8 mouse cellular contexts compared by ENCODE assay signal in genomic region chr11:76242901-76243810, GRCm38 (mm10). TPM values are rescaled to one million over a fixed set of nuclear protein-coding genes. Genes with fewer than 3 reads are reported as not detected.
DNase-seq lines count a peak whose midpoint lies in the region; ATAC-seq lines count a peak whose summit lies in the region.

Mrm3 (plus strand) TSS chr11:76243715.
Glod4 (minus strand) TSS chr11:76243725.

- ATAC-seq in frontal cortex, adult (ENCODE audit: low TSS enrichment) = peak; percentile 97
- peak; percentile 85 for ATAC-seq in hindbrain, embryonic 11.5 days (ENCODE audit: low FRiP score)

- peak within 1 kb of the TSS; percentile 78 for H3K9ac ChIP-seq in hindbrain, embryonic 11.5 days (ENCODE audit: low read depth, low read length)

- WGBS in hindbrain, embryonic 11.5 days = under 1% methylated on average over 61 of the region's 61 CpGs

- peak within 1 kb of the TSS; percentile 85 for H3K4me3 ChIP-seq in hindbrain, embryonic 11.5 days (ENCODE audit: low read depth, low read length)

- no peaks in the 10 kb centered on the region for H3K36me3 ChIP-seq in hindbrain, embryonic 11.5 days (ENCODE audit: control insufficient read depth, insufficient read depth, low read length)

- peak within 1 kb of the TSS; percentile 86 for H3K4me2 ChIP-seq in hindbrain, embryonic 11.5 days (replicated peaks; ENCODE audit: low read depth, low read length)

- peaks cover 3% of the 10 kb centered on the region; the same call in 1 of the 2 replicates for H3K4me1 ChIP-seq in hindbrain, embryonic 11.5 days (replicated peaks; ENCODE audit: control insufficient read depth, insufficient read depth, low read length)

- DNase-seq in MEL-GATA-1-ER (ENCODE audit: extremely low read depth, low read depth) = peak; percentile 69
- DNase-seq in cerebellum, adult 8-10 months = peak; percentile 91
- DNase-seq in hindbrain, embryonic 11.5 days (ENCODE audit: low spot score) = peak; percentile 97
- DNase-seq in layer of hippocampus, postnatal 10 days (ENCODE audit: low spot score in 2 of 2) = peak; percentile 94 to 96
- DNase-seq in lung, postnatal 10 days = peak; percentile 96
- DNase-seq in ovary, postnatal 36 days (ENCODE audit: low spot score) = peak; percentile 91
- DNase-seq in thymus, postnatal 25 days = peak; percentile 90

- no peaks in the 10 kb centered on the region for H3K27me3 ChIP-seq in hindbrain, embryonic 11.5 days (ENCODE audit: control insufficient read depth, insufficient read depth, low read length)

- peak within 1 kb of the TSS; percentile 33; the same call in 1 of the 2 replicates for H3K27ac ChIP-seq in hindbrain, embryonic 11.5 days (ENCODE audit: low read depth, low read length)

- H3K9me3 ChIP-seq in hindbrain, embryonic 11.5 days (ENCODE audit: control insufficient read depth, low read length) = no peaks in the 10 kb centered on the region

RNA-seq across cellular contexts. Expression of gene Mrm3, which starts in this region (rescaled TPM):
- polyA plus RNA-seq in hindbrain, embryonic 11.5 days (2014; fragmentation: Nextera tagmentation; extraction: Ambion mirVana) = 21.9 and 22.4 TPM in 2 replicates
- 10 to 100 TPM; 17.6 to 18.2 TPM for total RNA-seq in layer of hippocampus, postnatal 10 days (2021)

RNA-seq across cellular contexts. Expression of gene Glod4, which starts in this region (rescaled TPM):
- 132 and 140 TPM in 2 replicates for polyA plus RNA-seq in hindbrain, embryonic 11.5 days (2014; fragmentation: Nextera tagmentation; extraction: Ambion mirVana)
- total RNA-seq in layer of hippocampus, postnatal 10 days (2021) = 10 to 100 TPM; 48.6 to 66.6 TPM

Comparison
In these comparisons a context has a peak if more than half of its experiments do, and no peak if none do; other contexts are left out.
1. Peak in every context shown above with its lines: DNase-seq, ATAC-seq, H3K4me3 ChIP-seq and H3K27ac ChIP-seq.